Mouse (Mus musculus): ENCODE data around the gene Adamts14.

Gene Adamts14

GRCm38 (mm10) chr10:61179927-61180326 lies 93.3 kb downstream of the Adamts14 start:
- in situ Hi-C loops (cut with MseI, MboI) = no loop called here

GRCm38 (mm10) chr10:61178687-61179086 lies 94.6 kb downstream of the Adamts14 start:
- in situ Hi-C loops (cut with MseI, MboI) = no loop called here

GRCm38 (mm10) chr10:61177751-61178150 lies 95.5 kb downstream of the Adamts14 start:
- in situ Hi-C loops (cut with MseI, MboI) = no loop called here

GRCm38 (mm10) chr10:61176221-61176790 lies 96.9 kb downstream of the Adamts14 start:
- in situ Hi-C loops (cut with MseI, MboI) = no loop called here

GRCm38 (mm10) chr10:61175442-61176204 lies 97.6 kb downstream of the Adamts14 start:
- in situ Hi-C loops (cut with MseI, MboI) = no loop called here

- in situ Hi-C loops (cut with MseI, MboI) = no loop called here
These were observed 98.4 kb downstream of the Adamts14 start for GRCm38 (mm10) chr10:61174711-61175441.

GRCm38 (mm10) chr10:61172496-61172895 lies 100.7 kb downstream of the Adamts14 start:
- in situ Hi-C loops (cut with MseI, MboI) = no loop called here

GRCm38 (mm10) chr10:61171654-61172053 lies 101.6 kb downstream of the Adamts14 start, which contains the start of gene Tbata:
Tbata (plus strand) TSS chr10:61171954.
- in situ Hi-C loops (cut with MseI, MboI) = no loop called here

- in situ Hi-C loops (cut with MseI, MboI) = no loop called here
These were observed 104.8 kb downstream of the Adamts14 start for GRCm38 (mm10) chr10:61168393-61168792.

GRCm38 (mm10) chr10:61167333-61168096 lies 105.7 kb downstream of the Adamts14 start:
- in situ Hi-C loops (cut with MseI, MboI) = no loop called here

- in situ Hi-C loops (cut with MseI, MboI) = no loop called here
These were observed 110.9 kb downstream of the Adamts14 start for GRCm38 (mm10) chr10:61162366-61162765.

- in situ Hi-C loops (cut with MseI, MboI) = no loop called here
These were observed 112.6 kb downstream of the Adamts14 start for GRCm38 (mm10) chr10:61160671-61161070.

GRCm38 (mm10) chr10:61160089-61160488 lies 113.1 kb downstream of the Adamts14 start:
- in situ Hi-C loops (cut with MseI, MboI) = no loop called here

GRCm38 (mm10) chr10:61158594-61158993 lies 114.6 kb downstream of the Adamts14 start:
- in situ Hi-C loops (cut with MseI, MboI) = no loop called here

GRCm38 (mm10) chr10:61156453-61156852 lies 116.8 kb downstream of the Adamts14 start:
- in situ Hi-C loops (cut with MseI, MboI) = no loop called here

GRCm38 (mm10) chr10:61155611-61156010 lies 117.6 kb downstream of the Adamts14 start:
- in situ Hi-C loops (cut with MseI, MboI) = no loop called here

GRCm38 (mm10) chr10:61152131-61152530 lies 121.1 kb downstream of the Adamts14 start:
- in situ Hi-C loops (cut with MseI, MboI) = no loop called here

- in situ Hi-C loops (cut with MseI, MboI) = no loop called here
These were observed 122.6 kb downstream of the Adamts14 start for GRCm38 (mm10) chr10:61150616-61151015.

GRCm38 (mm10) chr10:61149476-61149875 lies 123.8 kb downstream of the Adamts14 start:
- in situ Hi-C loops (cut with MseI, MboI) = no loop called here

- in situ Hi-C loops (cut with MseI, MboI) = no loop called here
These were observed 125.8 kb downstream of the Adamts14 start, which contains the start of gene Sgpl1 for GRCm38 (mm10) chr10:61147157-61148040. Sgpl1 (minus strand) TSS chr10:61147703.
